ENCODE assay signal across 13 mouse cellular contexts in the genomic region with DNA sequence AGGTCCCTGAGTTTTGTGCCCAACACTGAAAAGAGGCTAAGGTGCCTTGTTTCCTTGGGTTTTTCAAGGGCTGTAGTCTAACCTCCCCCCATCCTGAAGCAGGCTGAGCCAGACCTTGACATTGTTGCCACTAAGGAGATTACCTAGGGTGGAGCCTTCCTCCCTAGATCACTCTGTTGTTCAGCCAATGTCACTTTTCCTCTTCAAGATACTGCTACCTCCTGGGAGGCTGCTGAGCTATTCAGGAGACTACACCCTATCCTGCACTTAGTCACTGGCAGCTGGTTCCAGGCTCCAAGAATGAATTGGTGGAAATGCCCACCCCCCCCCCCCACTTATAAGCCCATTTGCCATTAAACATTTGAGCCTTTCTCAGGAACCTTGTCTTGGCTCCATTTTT. TPM values are rescaled to one million over a fixed set of nuclear protein-coding genes. Genes with fewer than 3 reads are reported as not detected.
DNase-seq lines count a peak whose midpoint lies in the region; ATAC-seq and TF ChIP-seq lines count a peak whose summit lies in the region.
"Had no signal": no experiment of that assay in that cellular context is flagged by ENCODE, and none has a peak within 500 bp of the region (broad histone marks: within the 10 kb centered on the region; RNA-seq: fewer than 3 reads in every experiment).

No protein-coding gene starts in this region.

- in situ Hi-C loops in ES-E14 (cut with MboI; ENCODE audit: low sequenced_read_pairs in 2 of 2, unreplicated experiment in 2 of 2): no loop called here

- no peaks in the 10 kb centered on the region for H3K9me3 ChIP-seq in ES-E14 (ENCODE audit: control insufficient read depth, insufficient read depth, low read depth, low read length)
- H3K9me3 ChIP-seq: embryonic facial prominence, embryonic 12.5 days had no signal

- no peak for ATAC-seq in inflammation-experienced regulatory T-cells, adult 6 months
- ATAC-seq: hindbrain, embryonic 16.5 days had no signal

- no peak for TF ChIP-seq POLR2A in kidney, adult 2 months (IDR thresholded peaks at IDR 0.05; ENCODE audit: low read depth, low read length)

- no peaks in the 10 kb centered on the region for H3K36me3 ChIP-seq in kidney, adult 2 months (ENCODE audit: control insufficient read depth, insufficient read depth, low read length)
- H3K36me3 ChIP-seq in ES-E14 (ENCODE audit: control insufficient read depth, insufficient read depth, low read length, poor library complexity, severe bottlenecking): no peaks in the 10 kb centered on the region
- H3K36me3 ChIP-seq: embryonic facial prominence, embryonic 12.5 days had no signal

- DNase-seq in kidney, adult 2 months: peak; percentile 72
- no peak for DNase-seq in kidney, postnatal 4 days
- DNase-seq in ES-E14 (ENCODE audit: low read depth, low spot score): no peak
- peak; percentile 64 for DNase-seq in heart, adult 8-10 months (ENCODE audit: low spot score)
- peak; percentile 16 for DNase-seq in heart, postnatal 4 days
- DNase-seq in cerebellum, postnatal 14 days: no peak
- DNase-seq in layer of hippocampus, adult 9-11 months: no peak
- DNase-seq: adrenal gland, postnatal 25 days; cerebellum, adult 18-20 months had no signal

- no peak overlapping the region for H3K9ac ChIP-seq in ES-E14 (ENCODE audit: insufficient read depth, low read depth, low read length, poor library complexity, severe bottlenecking)
- H3K9ac ChIP-seq: embryonic facial prominence, embryonic 12.5 days had no signal

- no peak for TF ChIP-seq CTCF in kidney, adult 2 months (conservative IDR thresholded peaks at IDR 0.05; ENCODE audit: insufficient read depth, insufficient read length, low read depth, low read length)

- no peaks in the 10 kb centered on the region for H3K4me1 ChIP-seq in kidney, adult 2 months (ENCODE audit: control insufficient read depth, insufficient read depth, low read length)
- H3K4me1 ChIP-seq in ES-E14 (ENCODE audit: control insufficient read depth in 2 of 2, insufficient read depth in 2 of 2, low read length in 2 of 2, poor library complexity in 1 of 2): peaks cover 0 to 11% of the 10 kb centered on the region in 2 experiments; a peak in 2 of 4 replicates
- H3K4me1 ChIP-seq: embryonic facial prominence, embryonic 12.5 days had no signal

- no peak overlapping the region for H3K4me3 ChIP-seq in kidney, adult 2 months (ENCODE audit: insufficient read depth, low read depth, low read length)
- H3K4me3 ChIP-seq in ES-E14 (ENCODE audit: insufficient read depth in 1 of 2, low read depth in 1 of 2, low read length in 2 of 2, poor library complexity in 1 of 2, severe bottlenecking in 1 of 2): no peak overlapping the region
- H3K4me3 ChIP-seq: embryonic facial prominence, embryonic 12.5 days had no signal

- H3K27ac ChIP-seq in kidney, adult 2 months (ENCODE audit: insufficient read depth, low read depth, low read length): peak overlapping the region; percentile 77
- peak overlapping the region; percentile 64 for H3K27ac ChIP-seq in ES-E14 (ENCODE audit: insufficient read depth, low read depth, low read length, poor library complexity, severe bottlenecking)
- H3K27ac ChIP-seq: embryonic facial prominence, embryonic 12.5 days had no signal

- H3K27me3 ChIP-seq in kidney, adult 2 months (replicated peaks; ENCODE audit: control insufficient read depth, insufficient read depth, low read length): no peaks in the 10 kb centered on the region
- H3K27me3 ChIP-seq: embryonic facial prominence, embryonic 12.5 days had no signal

TF ChIP-seq in ES-E14, 5 proteins besides CTCF, POLR2A, EP300 and RAD21:
- no peak for TF ChIP-seq CHD2 (IDR thresholded peaks at IDR 0.05; ENCODE audit: low read depth, low read length)
- no peak for TF ChIP-seq HCFC1 (IDR thresholded peaks at IDR 0.05; ENCODE audit: borderline replicate concordance, insufficient read depth, low read length)
- no peak for TF ChIP-seq ZNF384 (IDR thresholded peaks at IDR 0.05; ENCODE audit: low read depth, low read length)
- no peak for TF ChIP-seq MAFK (IDR thresholded peaks at IDR 0.05; ENCODE audit: insufficient read depth, low read depth, low read length)

RNA-seq across cellular contexts. Expression of a gene that starts 7.1 kb away (rescaled TPM):
- polyA plus RNA-seq in kidney, adult 2 months (2012; rRNA removed): 7.9 and 10.1 TPM in 2 replicates
- 1.5 and 1.9 TPM in 2 replicates for total RNA-seq in ES-E14 (2012; rRNA removed)
- 1 to 10 TPM; 4.1 to 6.9 (median 5.7) TPM for total RNA-seq in heart, adult 8-10 months (2022)
- 1 to 10 TPM; 4.6 to 7.1 TPM for total RNA-seq in heart, postnatal 4 days (2021)
- 100 to 1,000 TPM; 232 to 267 (median 237) TPM for polyA plus RNA-seq in inflammation-experienced regulatory T-cells, adult 6 months (2017; shearing (Covaris generic))

RNA-seq across cellular contexts. Expression of a gene that starts 7.1 kb away (rescaled TPM):
- 0.56 and 1.2 TPM in 2 replicates for polyA plus RNA-seq in kidney, adult 2 months (2012; rRNA removed)
- total RNA-seq in ES-E14 (2012; rRNA removed): 0.16 and 0.22 TPM in 2 replicates
- under 1 TPM in 3 of 4 experiments, not detected in 1; 0.23 to 0.72 (median 0.47) TPM for total RNA-seq in heart, adult 8-10 months (2022)
- total RNA-seq in heart, postnatal 4 days (2021): under 1 TPM; 0.43 to 0.50 TPM
- polyA plus RNA-seq in inflammation-experienced regulatory T-cells, adult 6 months (2017; shearing (Covaris generic)): 100 to 1,000 TPM in 1 of 3 experiments, 10 to 100 TPM in 2; 75.7 to 119 (median 99.7) TPM
- polyA plus RNA-seq: forebrain, embryonic 11.5 days had no signal

RNA-seq across cellular contexts. Expression of a gene that starts 7.1 kb away (rescaled TPM):
- polyA plus RNA-seq in kidney, adult 2 months (2012; rRNA removed): 3.6 and 5.4 TPM in 2 replicates
- total RNA-seq in ES-E14 (2012; rRNA removed): 0.79 and 1.5 TPM in 2 replicates
- total RNA-seq in heart, adult 8-10 months (2022): 1 to 10 TPM; 6.5 to 9.4 (median 7.4) TPM
- 1 to 10 TPM; 8.5 to 9.1 TPM for total RNA-seq in heart, postnatal 4 days (2021)
- polyA plus RNA-seq in inflammation-experienced regulatory T-cells, adult 6 months (2017; shearing (Covaris generic)): 100 to 1,000 TPM in 1 of 3 experiments, 10 to 100 TPM in 2; 66.1 to 118 (median 87.6) TPM

Comparison
In these comparisons a context has a peak if more than half of its experiments do, and no peak if none do; other contexts are left out.
1. DNase-seq: peak in kidney, adult 2 months (single experiment), heart, adult 8-10 months (single experiment) and heart, postnatal 4 days (single experiment); none in kidney, postnatal 4 days (0 of 2), ES-E14 (single experiment), cerebellum, postnatal 14 days (0 of 2) and layer of hippocampus, adult 9-11 months (single experiment).